Mouse (Mus musculus) thymus, adult 2 months (tissue): ENCODE data around the gene Epsti1.

Source experiments
- CTCF ChIP-seq: fragments of 200-500 bp; IDR thresholded peaks from 2 replicates; pipeline ENCODE4 v1.5.1; 2012; ENCODE audit warnings: mild to moderate bottlenecking, control low read depth, low read length, moderate library complexity, borderline replicate concordance; ENCODE audit not compliant: control insufficient read depth, poor library complexity, insufficient read depth; ENCODE audit errors: extremely low read depth
- POLR2A ChIP-seq: fragments of 200-500 bp; IDR thresholded peaks from 2 replicates; pipeline ENCODE4 v1.6.1; 2012; ENCODE audit warnings: mild to moderate bottlenecking, low read length, control low read depth, moderate library complexity; ENCODE audit not compliant: control insufficient read depth, poor library complexity, insufficient read depth; ENCODE audit errors: extremely low read depth

- no peak for TF ChIP-seq CTCF
- no peak for TF ChIP-seq POLR2A
Measured at GRCm38 (mm10) chr14:77905466-77905865, 1.4 kb downstream of the Epsti1 start.
